Mouse (Mus musculus): ENCODE results near the gene Tmem178b.

DNA sequence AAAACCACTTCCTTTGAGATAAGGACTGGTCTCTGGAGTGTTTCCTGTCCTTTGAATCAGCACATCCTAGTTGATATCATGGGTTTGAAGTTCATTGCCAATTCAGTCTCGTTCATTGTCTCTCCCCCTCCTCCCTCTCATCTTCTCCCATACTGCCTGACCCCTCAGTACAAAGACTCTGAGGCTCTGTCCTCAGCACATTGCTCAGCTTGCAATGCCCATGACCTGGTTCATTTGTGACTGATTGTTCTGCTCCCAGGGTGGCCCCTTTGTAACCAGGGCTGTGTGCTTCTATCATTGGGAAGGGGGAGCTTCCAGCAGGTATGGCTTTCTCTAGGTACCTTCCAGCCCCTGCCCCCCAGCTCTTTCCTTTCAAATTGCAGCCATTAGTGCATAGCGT is 329.5 kb downstream of the Tmem178b start:
- TF ChIP-seq CTCF (IDR thresholded peaks at IDR 0.05; ENCODE audit: low read depth) (no peak), EP300 (IDR thresholded peaks at IDR 0.05; ENCODE audit: low read depth) (no peak)
